Mouse (Mus musculus): ENCODE measurements around the gene Fxyd1.

- TF ChIP-seq POLR2A (IDR thresholded peaks at IDR 0.05; ENCODE audit: borderline replicate concordance, low read depth, low read length) (no peak), CTCF (IDR thresholded peaks at IDR 0.05; ENCODE audit: low read depth, low read length) (no peak)
Measured at GRCm38 (mm10) chr7:31002650-31003049, 54.3 kb downstream of the Fxyd1 start.

Data from bone marrow macrophage, adult 2 months (primary cell).